Mouse (Mus musculus): ENCODE data around the gene Dnajc11. TPM values are rescaled to one million over a fixed set of nuclear protein-coding genes. Genes with fewer than 3 reads are reported as not detected.

The Dnajc11 gene
- total RNA-seq, 2 experiments from 2014 or later = 78.1 to 88.9 TPM

Other genes starting within 250 kb of the Dnajc11 start
- 10 to 100 TPM; 37.2 to 38.2 TPM for gene Camta1, start 71.8 kb upstream of the Dnajc11 start, total RNA-seq (2021)
- gene Thap3, start 55.3 kb downstream of the Dnajc11 start, total RNA-seq (2021) = 10 to 100 TPM; 18.2 to 19.9 TPM
- gene Phf13, start 62.6 kb downstream of the Dnajc11 start, total RNA-seq (2021) = 10 to 100 TPM; 12.4 to 13.2 TPM
- gene Klhl21, start 75.1 kb downstream of the Dnajc11 start, total RNA-seq (2021) = 10 to 100 TPM; 18.3 to 28.2 TPM
- 1 to 10 TPM; 8.3 to 8.9 TPM for gene Zbtb48, start 94.0 kb downstream of the Dnajc11 start, total RNA-seq (2021)
- gene Tas1r1, start 104.9 kb downstream of the Dnajc11 start, total RNA-seq (2021) = not detected
- gene Nol9, start 105.6 kb downstream of the Dnajc11 start, total RNA-seq (2021) = 10 to 100 TPM; 23.6 to 33.5 TPM
- 10 to 100 TPM in 1 of 2 experiments, 1 to 10 TPM in 1; 7.3 to 12.0 TPM for gene Plekhg5, start 138.8 kb downstream of the Dnajc11 start, total RNA-seq (2021)
- gene Tnfrsf25, start 182.2 kb downstream of the Dnajc11 start, total RNA-seq (2021) = 1 to 10 TPM; 1.3 to 2.8 TPM
- gene Espn, start 218.7 kb downstream of the Dnajc11 start, total RNA-seq (2021) = 1 to 10 TPM; 1.9 to 3.3 TPM
- not detected for gene Hes2, start 225.2 kb downstream of the Dnajc11 start, total RNA-seq (2021)
- gene Acot7, start 244.4 kb downstream of the Dnajc11 start, total RNA-seq (2021) = 10 to 100 TPM; 45.7 to 54.0 TPM

All from adrenal gland, adult 18-20 months (tissue).